Mouse (Mus musculus): ENCODE results near the gene Aox4.

- no peak for TF ChIP-seq POLR2A (IDR thresholded peaks at IDR 0.05; ENCODE audit: borderline replicate concordance, low read depth, low read length)
- TF ChIP-seq CTCF (IDR thresholded peaks at IDR 0.05; ENCODE audit: low read depth, low read length), result no peak
These were observed 84.5 kb downstream of the Aox4 start for GRCm38 (mm10) chr1:58294730-58295129.
